Mouse (Mus musculus) retina, postnatal 7 days (tissue): ENCODE results near the gene Gata2.
A peak's percentile ranks its signal among the peaks of the same experiment; 100 is the strongest.
"Not testable (repeated sequence)": the region's sequence is repeated elsewhere in the genome, so short reads cannot be mapped to it uniquely, and the experiment has no call there.

Experiments
- DNase-seq: peaks from one replicate; pipeline ENCODE4 v3.0.0-alpha.2; 2012; ENCODE audit warnings: low read depth, low spot score

Gene Gata2

GRCm38 (mm10) chr6:88193433-88194052, at the start of gene Gata2:
Gata2 (plus strand) TSS chr6:88193891.
- no peak for DNase-seq

DNA sequence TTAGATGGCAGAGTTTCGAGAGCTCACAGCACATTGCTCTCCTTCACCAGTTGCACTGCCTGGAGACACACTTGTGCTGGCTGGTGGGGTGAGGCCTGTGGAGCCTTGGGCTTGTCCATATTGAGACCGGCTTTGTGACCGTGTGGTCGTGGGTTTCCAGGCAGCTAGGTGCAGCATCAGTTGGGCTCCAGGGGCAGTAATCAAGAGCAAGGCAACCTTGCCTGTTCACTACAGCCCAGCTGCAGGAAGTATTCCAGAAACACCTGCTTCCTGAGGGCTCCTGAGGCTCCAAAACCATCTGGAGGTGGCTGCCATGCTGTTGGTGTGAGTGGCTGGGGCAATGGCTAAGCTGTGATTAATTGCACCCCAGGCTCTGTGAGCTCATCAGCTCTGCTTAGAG, 47.9 kb upstream of the Gata2 start:
- no peak for DNase-seq

DNA sequence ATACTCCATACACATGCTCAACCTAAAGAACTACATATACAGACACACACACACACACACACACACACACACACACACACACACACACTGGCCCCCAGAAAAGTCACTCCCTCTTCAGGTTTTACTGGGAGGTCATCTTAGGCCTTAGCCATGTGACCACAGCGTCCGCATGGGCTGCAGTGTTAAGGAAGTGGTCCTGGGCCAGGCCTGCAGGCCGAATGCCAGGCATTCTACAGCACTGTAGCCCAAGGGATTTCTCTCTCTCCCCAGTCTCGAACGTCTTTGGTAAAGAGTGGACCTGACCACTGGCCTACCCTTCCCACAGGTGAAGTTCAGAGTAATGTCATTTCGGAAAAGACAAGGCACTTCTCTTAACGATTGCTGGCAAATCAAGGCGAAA, 47.1 kb upstream of the Gata2 start:
- DNase-seq = no peak

GRCm38 (mm10) chr6:88147411-88148003, 46.2 kb upstream of the Gata2 start:
- no peak for DNase-seq

DNA sequence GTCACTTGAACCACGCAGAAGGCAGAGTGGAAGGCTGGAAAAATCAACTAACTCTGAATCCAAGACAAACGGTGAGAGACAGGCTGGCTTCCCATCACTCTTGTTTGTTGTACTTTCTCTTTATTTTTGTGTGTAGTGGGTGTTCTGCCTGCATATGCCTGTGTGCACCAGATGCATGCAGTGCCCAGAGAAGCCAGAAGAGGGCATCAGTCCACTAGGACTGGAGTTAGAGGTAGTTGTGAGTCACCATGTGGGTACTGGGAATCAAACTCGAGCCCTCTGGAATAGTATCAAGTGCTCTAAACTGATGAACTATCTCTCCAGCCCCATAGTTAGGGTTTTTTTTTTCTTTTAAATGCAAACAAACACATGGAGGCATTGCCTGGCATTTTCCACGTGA, 42.4 kb upstream of the Gata2 start:
- no peak for DNase-seq

GRCm38 (mm10) chr6:88152127-88152705, 41.5 kb upstream of the Gata2 start:
- no peak for DNase-seq

DNA sequence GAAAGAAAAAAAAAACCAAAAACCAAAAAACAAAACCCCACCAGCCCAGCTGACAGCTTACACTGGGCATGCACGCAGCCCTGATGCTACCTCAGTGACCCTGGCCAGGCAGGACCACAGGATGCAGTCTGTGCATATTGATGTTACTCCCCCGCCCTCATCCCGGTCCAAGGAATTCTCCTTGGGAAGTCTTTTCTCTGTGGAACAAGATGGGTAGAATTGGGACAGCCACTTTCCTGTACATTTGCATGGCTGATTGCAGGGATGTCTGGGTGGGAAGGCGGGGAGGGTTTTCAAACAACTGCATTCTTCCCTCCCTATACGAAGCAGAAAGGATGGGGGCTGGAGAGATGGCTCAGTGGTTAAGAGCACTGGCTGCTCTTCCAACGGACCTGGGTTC, 40.7 kb upstream of the Gata2 start:
- no peak for DNase-seq

DNA sequence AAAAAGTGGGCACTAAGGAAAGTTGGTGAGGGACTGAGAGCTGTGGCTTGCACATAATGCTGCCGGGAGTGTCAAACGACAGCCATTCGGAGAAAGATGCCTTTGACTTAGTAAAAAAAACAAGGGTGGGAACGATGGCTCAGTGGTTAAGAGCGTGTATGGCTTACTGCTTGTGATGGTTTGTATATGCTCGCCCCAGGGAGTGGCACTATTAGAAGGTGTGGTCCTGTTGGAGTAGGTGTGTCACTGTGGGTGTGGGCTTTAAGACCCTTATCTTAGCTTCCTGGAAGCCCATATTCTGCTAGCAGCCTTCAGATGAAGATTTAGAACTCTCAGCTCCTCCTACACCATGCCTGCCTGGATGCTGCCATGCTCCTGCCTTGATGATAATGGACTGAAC, 38.1 kb upstream of the Gata2 start:
- not testable (repeated sequence) for DNase-seq

DNA sequence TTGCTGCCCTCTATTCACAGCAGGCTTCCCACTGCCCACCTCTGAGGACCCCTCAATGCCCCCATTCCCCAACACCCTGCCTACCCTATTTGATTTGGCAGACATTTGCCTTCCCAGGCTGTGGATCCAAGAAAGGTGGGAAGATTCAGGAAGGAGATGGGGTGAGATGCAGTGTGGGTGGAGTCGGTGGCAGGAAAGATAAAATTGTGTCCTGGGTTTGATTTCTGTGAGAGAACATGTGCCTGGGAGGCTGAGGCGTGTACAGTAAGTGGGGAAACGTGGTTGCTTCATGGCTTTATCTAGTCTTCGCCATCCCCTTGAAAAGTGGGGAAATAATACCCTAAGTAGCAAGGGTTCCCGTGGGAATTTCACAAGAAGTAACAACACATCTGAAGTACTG, 34.9 kb upstream of the Gata2 start:
- no peak for DNase-seq

DNA sequence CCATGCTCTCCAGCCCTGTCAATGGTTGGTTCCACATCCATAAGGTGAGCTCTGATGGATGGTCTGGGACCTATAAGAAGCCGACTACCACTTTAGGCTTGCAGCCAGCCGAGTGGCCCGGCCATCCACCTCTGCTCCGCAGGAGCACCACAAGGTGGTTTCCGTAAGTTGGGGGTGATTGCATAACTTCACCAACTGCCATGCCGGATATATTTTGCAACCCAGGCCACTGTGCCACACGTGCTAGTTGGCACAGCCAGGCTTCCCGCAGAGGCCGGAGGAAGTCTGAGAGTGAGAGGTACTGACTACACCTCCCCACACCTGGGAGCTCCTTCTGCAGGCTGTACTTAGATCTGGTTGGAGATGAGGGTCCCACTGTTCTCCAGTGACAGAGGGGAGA, 27.6 kb upstream of the Gata2 start:
- DNase-seq = no peak

DNA sequence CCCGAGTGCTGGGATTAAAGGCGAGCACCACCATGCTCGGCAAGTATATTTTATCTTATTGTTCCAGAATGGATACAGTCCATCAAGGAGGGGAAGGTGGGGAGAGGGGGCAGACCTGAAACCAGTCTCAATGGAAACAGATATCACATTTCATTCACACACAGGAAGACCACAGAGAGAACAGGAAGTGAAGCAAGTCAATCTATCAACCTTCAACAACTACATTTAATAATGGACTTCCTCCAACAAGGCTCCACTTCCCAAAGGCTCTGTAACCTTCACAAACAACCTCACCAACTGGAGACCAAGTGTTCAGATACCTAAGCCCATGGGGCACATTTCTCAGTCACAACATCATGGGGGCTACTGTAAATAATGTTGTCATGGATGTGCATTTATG, 19.5 kb upstream of the Gata2 start:
- DNase-seq = no peak

GRCm38 (mm10) chr6:88174676-88175075, 19.0 kb upstream of the Gata2 start:
- no peak for DNase-seq

DNA sequence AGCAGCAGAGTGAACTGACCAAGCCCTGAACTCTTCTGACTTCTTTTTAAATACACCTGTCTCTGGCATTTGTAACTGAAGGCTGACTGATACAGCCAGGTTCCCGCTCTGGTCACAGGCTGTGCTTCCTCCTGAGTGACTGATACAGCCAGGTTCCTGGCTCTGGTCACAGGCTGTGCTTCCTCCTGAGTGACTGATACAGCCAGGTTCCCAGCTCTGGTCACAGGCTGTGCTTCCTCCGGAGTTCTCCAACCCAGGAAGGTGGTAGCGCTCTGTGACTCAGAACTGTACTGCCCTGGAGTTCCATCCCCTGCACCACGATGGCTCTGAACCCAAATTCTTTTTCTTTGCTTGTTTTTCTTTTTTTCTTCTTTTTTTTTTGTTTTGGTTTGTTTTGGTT, 9.0 kb upstream of the Gata2 start:
- DNase-seq = no peak

DNA sequence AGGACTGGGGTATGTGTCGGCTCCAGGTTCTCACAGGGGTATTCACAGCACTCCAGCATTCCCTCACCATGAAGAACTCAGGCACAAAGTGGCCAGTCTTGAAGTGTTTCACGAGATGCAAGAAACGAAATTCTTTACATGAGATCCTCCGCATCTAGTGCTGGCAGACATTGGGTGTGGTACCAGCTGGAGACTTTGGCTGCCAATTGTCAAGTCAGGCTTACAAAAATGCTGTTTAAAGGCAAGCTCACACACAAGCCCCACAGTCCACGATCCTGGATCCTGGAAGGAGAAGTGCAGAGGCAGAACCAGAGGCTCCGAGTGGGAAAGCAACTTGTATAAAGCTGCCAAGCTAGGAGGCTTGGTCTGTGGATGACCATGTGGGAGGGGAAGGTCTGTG, 5.5 kb upstream of the Gata2 start:
- DNase-seq = no peak

DNA sequence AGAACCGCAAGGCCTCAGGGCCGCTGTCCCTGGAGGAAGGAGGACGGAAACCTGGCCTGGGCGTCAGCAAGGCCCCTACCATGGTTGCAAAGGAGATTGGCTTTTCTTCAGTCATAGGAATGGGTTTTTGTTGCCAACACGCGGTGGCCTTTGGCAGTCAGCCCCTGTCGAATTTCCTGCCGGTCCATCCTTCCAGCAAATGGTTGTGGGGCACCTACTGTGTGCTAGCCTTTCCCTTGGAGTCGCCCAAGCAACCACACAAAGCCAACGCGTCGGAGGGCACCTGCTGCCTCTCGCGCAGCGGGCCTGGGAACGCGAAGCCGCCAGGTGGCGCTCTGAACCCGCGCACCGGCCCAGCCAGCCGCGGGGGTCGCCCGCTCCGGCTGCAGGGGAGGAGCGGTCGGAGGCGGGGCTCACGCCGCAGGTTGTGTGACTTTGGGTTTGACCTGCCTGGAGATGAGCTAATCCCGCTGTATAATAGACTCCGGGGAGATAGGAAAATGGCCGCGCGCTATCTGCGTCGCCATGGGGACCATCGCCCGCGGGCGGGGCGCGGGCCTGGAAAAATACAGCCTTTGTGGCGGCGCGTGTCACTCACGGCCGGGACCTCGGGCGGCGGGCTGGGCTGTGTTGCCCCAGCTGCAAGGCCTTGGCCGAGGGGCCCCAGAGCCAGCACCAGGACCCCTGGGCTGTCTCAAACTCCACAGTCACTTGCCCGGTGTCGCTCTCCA, 4.2 kb upstream of the Gata2 start:
- peak; percentile 68 for DNase-seq

DNA sequence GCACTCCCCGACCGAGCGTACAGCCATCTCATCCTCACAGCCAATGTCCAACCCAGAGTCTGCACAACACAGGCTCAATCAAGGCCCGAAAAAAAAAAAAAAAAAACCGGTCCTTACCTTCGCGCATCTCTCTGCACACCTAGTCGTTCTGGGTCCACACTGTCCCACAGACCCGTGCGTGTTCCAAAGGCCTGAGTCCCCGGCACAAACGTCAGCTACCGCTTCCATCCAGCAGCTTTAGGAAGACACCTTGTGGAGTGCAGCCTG, 3.7 kb upstream of the Gata2 start:
- no peak for DNase-seq

GRCm38 (mm10) chr6:88190310-88191023, 3.2 kb upstream of the Gata2 start:
- no peak for DNase-seq

DNA sequence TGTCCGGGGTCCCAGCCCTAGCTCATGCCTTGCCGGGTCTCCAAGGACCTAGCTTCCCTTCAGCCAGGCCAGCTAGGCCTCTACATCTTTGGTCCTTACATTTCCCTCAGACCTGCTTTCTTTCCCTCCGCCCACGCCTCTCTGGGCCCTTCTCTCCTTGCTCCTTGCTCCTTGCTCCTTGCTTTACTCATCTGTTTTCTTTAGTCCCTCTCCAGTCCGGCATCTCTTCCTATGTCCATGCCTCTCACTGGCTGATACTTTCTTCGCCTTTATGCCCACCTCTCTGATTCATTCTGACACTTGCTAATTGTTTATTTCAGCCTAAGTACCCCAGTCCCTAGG, 2.7 kb upstream of the Gata2 start:
- DNase-seq = no peak

- no peak for DNase-seq
Observed at GRCm38 (mm10) chr6:88191411-88192070, 2.1 kb upstream of the Gata2 start.

- no peak for DNase-seq
Observed at GRCm38 (mm10) chr6:88192756-88193155, 935 bp upstream of the Gata2 start.

DNA sequence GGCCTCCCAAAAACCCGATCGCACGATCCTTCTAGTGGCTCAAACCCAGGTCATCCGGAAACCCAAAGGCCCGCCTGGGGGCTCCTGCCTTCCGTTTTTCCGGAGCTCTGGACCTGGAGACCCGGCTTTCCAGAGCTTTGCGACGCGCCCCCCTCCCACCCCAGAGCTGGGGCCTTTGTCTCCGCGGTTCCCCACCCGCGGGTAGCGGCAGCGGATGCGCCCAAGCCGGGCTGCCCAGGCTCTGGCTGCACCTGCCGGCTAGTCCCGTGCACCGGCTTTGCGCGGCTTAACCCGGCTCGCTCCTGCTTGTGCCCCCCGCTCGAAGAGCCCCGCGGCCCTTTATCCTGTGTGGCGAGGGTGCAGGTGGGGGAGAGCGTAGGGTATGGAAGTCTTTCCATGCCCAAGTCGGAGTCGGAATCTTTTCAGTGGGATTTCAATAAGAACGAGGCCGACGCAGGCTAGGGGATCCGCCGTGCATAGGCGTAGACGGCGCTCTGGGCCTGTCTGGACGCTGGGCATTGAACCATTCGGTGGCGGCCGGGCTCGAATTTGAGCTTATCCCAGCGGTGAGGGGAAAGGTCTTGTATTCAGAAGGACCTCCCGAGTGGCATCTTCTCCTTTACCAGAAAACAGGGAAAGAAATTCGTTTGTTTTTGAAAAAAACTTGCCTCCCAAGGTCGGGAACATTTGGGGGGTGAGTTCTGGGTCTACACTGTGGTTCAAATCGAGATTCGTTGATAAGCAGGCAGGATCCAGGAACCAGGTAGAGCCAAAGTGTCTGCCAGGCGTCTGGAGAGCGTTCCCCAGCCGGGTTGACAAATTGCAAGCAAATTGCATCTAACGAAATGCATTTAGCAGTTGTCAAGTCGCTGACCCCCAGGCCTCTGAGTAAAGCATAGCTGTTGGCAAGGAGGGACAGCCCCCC, 624 bp downstream of the Gata2 start:
- no peak for DNase-seq
